Mouse (Mus musculus): ENCODE results near the gene Cacng4. TPM values are rescaled to one million over a fixed set of nuclear protein-coding genes. Genes with fewer than 3 reads are reported as not detected.

The Cacng4 gene
- polyA plus RNA-seq, 1 experiment from 2014 or later = 3.8 TPM

DNA sequence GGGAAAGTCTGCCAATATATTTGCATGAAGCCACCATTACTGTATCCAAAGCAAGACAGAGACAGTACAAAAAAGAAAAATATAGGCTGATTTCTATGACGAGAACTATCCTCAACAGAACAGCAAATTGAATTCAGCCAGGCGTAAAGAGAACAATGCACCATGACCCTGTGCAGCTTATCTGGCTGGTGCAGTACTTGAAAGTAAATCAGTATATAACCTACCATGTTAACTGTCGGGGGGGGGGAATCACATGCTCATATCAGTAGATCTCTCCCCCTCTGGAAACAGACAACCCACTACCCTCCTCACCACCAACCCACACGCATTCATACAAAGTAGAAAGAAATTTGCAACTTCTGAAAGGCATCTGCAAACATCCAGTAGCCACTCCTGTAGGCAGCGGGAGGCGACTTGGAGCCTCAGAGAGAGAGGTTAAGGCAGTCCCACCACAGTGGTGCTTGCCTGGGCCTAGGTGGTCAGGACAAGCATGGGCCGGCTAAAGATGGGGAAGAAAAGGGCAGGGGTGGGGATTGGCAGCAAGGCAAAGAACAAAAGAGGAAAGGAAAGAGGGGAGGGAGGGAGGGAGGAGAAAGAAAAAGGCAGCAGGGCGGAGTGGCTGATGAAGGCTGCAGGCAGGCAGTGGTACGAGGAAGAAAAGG lies 111.5 kb downstream of the Cacng4 start:
- Histone ChIP-seq H3K9ac (no peak overlapping the region), H3K4me3 (replicated peaks) (no peak overlapping the region), H3K36me3 (peaks cover 18% of the 10 kb centered on the region), H3K4me2 (replicated peaks) (no peak overlapping the region), H3K4me1 (peaks cover 9% of the 10 kb centered on the region), H3K27me3 (no peaks in the 10 kb centered on the region), H3K9me3 (replicated peaks) (no peaks in the 10 kb centered on the region), H3K27ac (replicated peaks) (no peak overlapping the region)
- ATAC-seq (ENCODE audit: insufficient number of reproducible peaks, low FRiP score, low TSS enrichment, low read depth) = no peak
- 65% methylated on average over 9 of the region's 9 CpGs for WGBS

Other genes with a start within 250 kb of the Cacng4 start
- 19.5 and 19.9 TPM in 2 replicates for gene Helz, start 246.6 kb downstream of the Cacng4 start, polyA plus RNA-seq (2015; fragmentation: Nextera tagmentation; extraction: Ambion mirVana)
- gene Cacng1, start 78.0 kb downstream of the Cacng4 start, polyA plus RNA-seq (2015; fragmentation: Nextera tagmentation; extraction: Ambion mirVana) = 13.4 and 23.8 TPM in 2 replicates
- gene Cacng5, start 120.5 kb upstream of the Cacng4 start, polyA plus RNA-seq (2015; fragmentation: Nextera tagmentation; extraction: Ambion mirVana) = 0.11 and 0.33 TPM in 2 replicates

Data from embryonic facial prominence, embryonic 15.5 days (tissue).